Mouse (Mus musculus) kidney, adult 9 months (tissue): ENCODE data around the gene Cmtm3.

Source experiments
- DNase-seq: peaks from one replicate; pipeline ENCODE4 v3.0.0; 2022

Cmtm3 gene

GRCm38 (mm10) chr8:104343957-104344356 is 4.7 kb downstream of the Cmtm3 start:
- DNase-seq: peak; percentile 89

- no peak for DNase-seq
These were observed 5.4 kb downstream of the Cmtm3 start for GRCm38 (mm10) chr8:104344622-104345021.

- no peak for DNase-seq
These were observed 7.5 kb downstream of the Cmtm3 start for GRCm38 (mm10) chr8:104346706-104347105.

GRCm38 (mm10) chr8:104348971-104349370 is 9.8 kb downstream of the Cmtm3 start:
- no peak for DNase-seq

GRCm38 (mm10) chr8:104350047-104350446 is 10.8 kb downstream of the Cmtm3 start:
- DNase-seq: no peak

GRCm38 (mm10) chr8:104353186-104353585 is 14.0 kb downstream of the Cmtm3 start:
- no peak for DNase-seq

- DNase-seq: no peak
These were observed 15.3 kb downstream of the Cmtm3 start for GRCm38 (mm10) chr8:104354504-104354903.

- no peak for DNase-seq
These were observed 19.4 kb downstream of the Cmtm3 start for GRCm38 (mm10) chr8:104358637-104359036.

- DNase-seq: no peak
These were observed 20.7 kb downstream of the Cmtm3 start for GRCm38 (mm10) chr8:104359778-104360456.

GRCm38 (mm10) chr8:104365695-104366094 is 26.5 kb downstream of the Cmtm3 start:
- peak; percentile 56 for DNase-seq

GRCm38 (mm10) chr8:104367398-104367797 is 28.2 kb downstream of the Cmtm3 start:
- DNase-seq: no peak

GRCm38 (mm10) chr8:104369591-104369990 is 30.4 kb downstream of the Cmtm3 start:
- DNase-seq: no peak

GRCm38 (mm10) chr8:104370071-104370470 is 30.9 kb downstream of the Cmtm3 start:
- DNase-seq: peak; percentile 58

GRCm38 (mm10) chr8:104371121-104371520 is 31.9 kb downstream of the Cmtm3 start:
- no peak for DNase-seq

- peak; percentile 50 for DNase-seq
These were observed 34.6 kb downstream of the Cmtm3 start for GRCm38 (mm10) chr8:104373779-104374178.

- DNase-seq: peak; percentile 47
These were observed 35.1 kb downstream of the Cmtm3 start for GRCm38 (mm10) chr8:104374269-104374668.

GRCm38 (mm10) chr8:104374864-104375846 is 35.9 kb downstream of the Cmtm3 start:
- peak; percentile 96 for DNase-seq

GRCm38 (mm10) chr8:104375959-104376358 is 36.7 kb downstream of the Cmtm3 start:
- DNase-seq: no peak

GRCm38 (mm10) chr8:104376669-104377068 is 37.5 kb downstream of the Cmtm3 start:
- no peak for DNase-seq

GRCm38 (mm10) chr8:104379301-104379836 is 40.2 kb downstream of the Cmtm3 start:
- no peak for DNase-seq

GRCm38 (mm10) chr8:104380269-104380668 is 41.1 kb downstream of the Cmtm3 start:
- no peak for DNase-seq

- no peak for DNase-seq
These were observed 41.8 kb downstream of the Cmtm3 start for GRCm38 (mm10) chr8:104380961-104381411.

GRCm38 (mm10) chr8:104383296-104383695 is 44.1 kb downstream of the Cmtm3 start:
- peak; percentile 28 for DNase-seq
